Mouse (Mus musculus): ENCODE results near the gene Dph2. TPM values are rescaled to one million over a fixed set of nuclear protein-coding genes. Genes with fewer than 3 reads are reported as not detected.

Gene Dph2
- polyA plus RNA-seq, 2 experiments, result 5.1 to 6.8 TPM

GRCm38 (mm10) chr4:117855146-117855545, 36.7 kb downstream of the Dph2 start:
- TF ChIP-seq EP300 (IDR thresholded peaks at IDR 0.05; ENCODE audit: low read depth) (no peak), CTCF (IDR thresholded peaks at IDR 0.05; ENCODE audit: low read depth) (no peak)
- 84% methylated on average over 9 of the region's 9 CpGs for WGBS (ENCODE audit: insufficient replicate concordance)
- Histone ChIP-seq H3K4me1 (replicated peaks; ENCODE audit: control insufficient read depth in 2 of 2, insufficient read depth in 2 of 2, low read length in 1 of 2) (peaks cover 0 to 4% of the 10 kb centered on the region in 2 experiments; a peak in 1 of 4 replicates), H3K36me3 (replicated peaks; ENCODE audit: control insufficient read depth, insufficient read depth, low read depth) (peaks cover 96% of the 10 kb centered on the region), H3K9me3 (ENCODE audit: control insufficient read depth, low read length) (no peaks in the 10 kb centered on the region), H3K27ac (no peak overlapping the region), H3K27me3 (ENCODE audit: control insufficient read depth, insufficient read depth, low read length) (no peaks in the 10 kb centered on the region), H3K4me3 (ENCODE audit: insufficient read depth in 1 of 2, low read depth in 2 of 2, low read length in 2 of 2) (no peak overlapping the region), H3K9ac (replicated peaks) (no peak overlapping the region), H3K4me2 (ENCODE audit: low read depth) (no peak overlapping the region)
- no peak for ATAC-seq (ENCODE audit: insufficient read depth)
- no peak for DNase-seq (ENCODE audit: low read depth in 3 of 3, low spot score in 3 of 3)

GRCm38 (mm10) chr4:117852152-117852868, 39.5 kb downstream of the Dph2 start:
- Histone ChIP-seq H3K9ac (replicated peaks) (no peak overlapping the region), H3K4me1 (replicated peaks; ENCODE audit: control insufficient read depth in 2 of 2, insufficient read depth in 2 of 2, low read length in 1 of 2) (peaks cover 0 to 4% of the 10 kb centered on the region in 2 experiments; a peak in 1 of 4 replicates), H3K27ac (no peak overlapping the region), H3K4me2 (ENCODE audit: low read depth) (no peak overlapping the region), H3K36me3 (replicated peaks; ENCODE audit: control insufficient read depth, insufficient read depth, low read depth) (peaks cover 94% of the 10 kb centered on the region), H3K27me3 (ENCODE audit: control insufficient read depth, insufficient read depth, low read length) (no peaks in the 10 kb centered on the region), H3K4me3 (ENCODE audit: insufficient read depth in 1 of 2, low read depth in 2 of 2, low read length in 2 of 2) (no peak overlapping the region), H3K9me3 (ENCODE audit: control insufficient read depth, low read length) (no peaks in the 10 kb centered on the region)
- no peak for DNase-seq (ENCODE audit: low read depth in 3 of 3, low spot score in 3 of 3)
- ATAC-seq (ENCODE audit: insufficient read depth), result no peak
- TF ChIP-seq CTCF (IDR thresholded peaks at IDR 0.05; ENCODE audit: low read depth), result no peak
- TF ChIP-seq EP300 (IDR thresholded peaks at IDR 0.05; ENCODE audit: low read depth), result no peak
- WGBS (ENCODE audit: insufficient replicate concordance), result 88% methylated on average over 10 of the region's 10 CpGs

- WGBS (ENCODE audit: insufficient replicate concordance), result 80% methylated on average over 7 of the region's 7 CpGs
- no peak for ATAC-seq (ENCODE audit: insufficient read depth)
- H3K4me2 ChIP-seq (ENCODE audit: low read depth), result no peak overlapping the region
- DNase-seq (ENCODE audit: low read depth in 3 of 3, low spot score in 3 of 3), result no peak
- H3K4me1 ChIP-seq (replicated peaks; ENCODE audit: control insufficient read depth in 2 of 2, insufficient read depth in 2 of 2, low read length in 1 of 2), result peaks cover 0 to 4% of the 10 kb centered on the region in 2 experiments; a peak in 1 of 4 replicates
- no peak for TF ChIP-seq CTCF (IDR thresholded peaks at IDR 0.05; ENCODE audit: low read depth)
- no peak for TF ChIP-seq EP300 (IDR thresholded peaks at IDR 0.05; ENCODE audit: low read depth)
- H3K36me3 ChIP-seq (replicated peaks; ENCODE audit: control insufficient read depth, insufficient read depth, low read depth), result peaks cover 93% of the 10 kb centered on the region
- H3K27me3 ChIP-seq (ENCODE audit: control insufficient read depth, insufficient read depth, low read length), result no peaks in the 10 kb centered on the region
- no peak overlapping the region for H3K9ac ChIP-seq (replicated peaks)
- no peak overlapping the region for H3K27ac ChIP-seq
- no peak overlapping the region for H3K4me3 ChIP-seq (ENCODE audit: insufficient read depth in 1 of 2, low read depth in 2 of 2, low read length in 2 of 2)
- no peaks in the 10 kb centered on the region for H3K9me3 ChIP-seq (ENCODE audit: control insufficient read depth, low read length)
Measured at GRCm38 (mm10) chr4:117850871-117851270, 41.0 kb downstream of the Dph2 start.

- Histone ChIP-seq H3K4me1 (replicated peaks; ENCODE audit: control insufficient read depth in 2 of 2, insufficient read depth in 2 of 2, low read length in 1 of 2) (peaks cover 0 to 4% of the 10 kb centered on the region in 2 experiments; a peak in 1 of 4 replicates), H3K36me3 (replicated peaks; ENCODE audit: control insufficient read depth, insufficient read depth, low read depth) (peaks cover 93% of the 10 kb centered on the region)
Measured at GRCm38 (mm10) chr4:117850176-117850575, 41.7 kb downstream of the Dph2 start.

GRCm38 (mm10) chr4:117849506-117849905, 42.3 kb downstream of the Dph2 start:
- Histone ChIP-seq H3K27ac (no peak overlapping the region), H3K9ac (replicated peaks) (no peak overlapping the region), H3K36me3 (replicated peaks; ENCODE audit: control insufficient read depth, insufficient read depth, low read depth) (peaks cover 93% of the 10 kb centered on the region), H3K27me3 (ENCODE audit: control insufficient read depth, insufficient read depth, low read length) (no peaks in the 10 kb centered on the region), H3K4me2 (ENCODE audit: low read depth) (no peak overlapping the region), H3K9me3 (ENCODE audit: control insufficient read depth, low read length) (no peaks in the 10 kb centered on the region), H3K4me1 (replicated peaks; ENCODE audit: control insufficient read depth in 2 of 2, insufficient read depth in 2 of 2, low read length in 1 of 2) (peaks cover 0 to 4% of the 10 kb centered on the region in 2 experiments; a peak in 1 of 4 replicates), H3K4me3 (ENCODE audit: insufficient read depth in 1 of 2, low read depth in 2 of 2, low read length in 2 of 2) (no peak overlapping the region)
- DNase-seq (ENCODE audit: low read depth in 3 of 3, low spot score in 3 of 3) (no peak), ATAC-seq (ENCODE audit: insufficient read depth) (no peak)
- 83% methylated on average over 5 of the region's 5 CpGs for WGBS (ENCODE audit: insufficient replicate concordance)
- TF ChIP-seq CTCF (IDR thresholded peaks at IDR 0.05; ENCODE audit: low read depth), result no peak
- TF ChIP-seq EP300 (IDR thresholded peaks at IDR 0.05; ENCODE audit: low read depth), result no peak

More at GRCm38 (mm10) chr4:117850176-117850575, 41.7 kb downstream of the Dph2 start:
- WGBS (ENCODE audit: insufficient replicate concordance), result 85% methylated on average over 7 of the region's 7 CpGs
- ATAC-seq (ENCODE audit: insufficient read depth), result no peak; the same call in 1 of the 2 replicates
- TF ChIP-seq CTCF (IDR thresholded peaks at IDR 0.05; ENCODE audit: low read depth) (no peak), EP300 (IDR thresholded peaks at IDR 0.05; ENCODE audit: low read depth) (no peak)
- H3K27me3 ChIP-seq (ENCODE audit: control insufficient read depth, insufficient read depth, low read length), result no peaks in the 10 kb centered on the region
- no peak overlapping the region for H3K4me3 ChIP-seq (ENCODE audit: insufficient read depth in 1 of 2, low read depth in 2 of 2, low read length in 2 of 2)
- no peak for DNase-seq (ENCODE audit: low read depth in 3 of 3, low spot score in 3 of 3)
- no peak overlapping the region for H3K9ac ChIP-seq (replicated peaks)
- H3K4me2 ChIP-seq (ENCODE audit: low read depth), result no peak overlapping the region
- H3K27ac ChIP-seq, result no peak overlapping the region
- H3K9me3 ChIP-seq (ENCODE audit: control insufficient read depth, low read length), result no peaks in the 10 kb centered on the region
